ENCODE assay signal across 10 mouse cellular contexts in genomic region chr3:128471111-128471510, GRCm38 (mm10).
DNase-seq lines count a peak whose midpoint lies in the region; ATAC-seq and TF ChIP-seq lines count a peak whose summit lies in the region.
"Had no signal": no experiment of that assay in that cellular context is flagged by ENCODE, and none has a peak within 500 bp of the region (broad histone marks: within the 10 kb centered on the region; RNA-seq: fewer than 3 reads in every experiment).

No protein-coding gene starts in this region.

- no peaks in the 10 kb centered on the region for H3K27me3 ChIP-seq in heart, embryonic 12.5 days (replicated peaks)
- H3K27me3 ChIP-seq in lung, embryonic 14.5 days (ENCODE audit: insufficient read depth, low read length): no peaks in the 10 kb centered on the region
- no peaks in the 10 kb centered on the region for H3K27me3 ChIP-seq in midbrain, postnatal 0 days (ENCODE audit: insufficient read depth, low read length)

- peak; percentile 57 for TF ChIP-seq CTCF in lung, embryonic 14.5 days (IDR thresholded peaks at IDR 0.05; ENCODE audit: low read depth)
- no peak for TF ChIP-seq CTCF in lung, adult 2 months (IDR thresholded peaks at IDR 0.05; ENCODE audit: insufficient read depth, low read length)
- peak; percentile 52 for TF ChIP-seq CTCF in midbrain, postnatal 0 days (IDR thresholded peaks at IDR 0.05)

- no peak for ATAC-seq in heart, embryonic 12.5 days (ENCODE audit: insufficient number of reproducible peaks, low FRiP score)
- no peak for ATAC-seq in lung, embryonic 14.5 days (ENCODE audit: insufficient read depth)
- no peak for ATAC-seq in midbrain, postnatal 0 days (ENCODE audit: low FRiP score)

- H3K9me3 ChIP-seq in heart, embryonic 12.5 days (replicated peaks): no peaks in the 10 kb centered on the region
- H3K9me3 ChIP-seq in lung, embryonic 14.5 days (ENCODE audit: low read depth, low read length): no peaks in the 10 kb centered on the region
- no peaks in the 10 kb centered on the region for H3K9me3 ChIP-seq in midbrain, postnatal 0 days (ENCODE audit: low read length)

- H3K4me1 ChIP-seq in heart, embryonic 12.5 days (replicated peaks): no peaks in the 10 kb centered on the region
- no peaks in the 10 kb centered on the region for H3K4me1 ChIP-seq in lung, embryonic 14.5 days (ENCODE audit: insufficient read depth)
- H3K4me1 ChIP-seq in lung, adult 2 months (ENCODE audit: control insufficient read depth, insufficient read depth, low read length): no peaks in the 10 kb centered on the region
- H3K4me1 ChIP-seq in midbrain, postnatal 0 days (ENCODE audit: insufficient read depth, low read length): no peaks in the 10 kb centered on the region

- H3K9ac ChIP-seq in heart, embryonic 12.5 days: no peak overlapping the region
- H3K9ac ChIP-seq in lung, embryonic 14.5 days: no peak overlapping the region
- H3K9ac ChIP-seq in midbrain, postnatal 0 days (replicated peaks; ENCODE audit: low read length, poor library complexity, severe bottlenecking): no peak overlapping the region

- DNase-seq in heart, adult 18-20 months: peak; percentile 2 to 23
- DNase-seq in lung, embryonic 14.5 days: peak; percentile 60
- no peak for DNase-seq in lung, adult 2 months
- DNase-seq in embryo, embryonic 10 days (ENCODE audit: low spot score): peak; percentile 52
- DNase-seq in midbrain, postnatal 0 days (ENCODE audit: low spot score): peak; percentile 27
- DNase-seq in urinary bladder, adult 2 months (ENCODE audit: low spot score): no peak
- DNase-seq in frontal cortex, postnatal 10 days (ENCODE audit: low spot score in 2 of 2): no peak
- DNase-seq: cerebellum, adult 2 months had no signal

- no peak for TF ChIP-seq POLR2A in lung, adult 2 months (IDR thresholded peaks at IDR 0.05; ENCODE audit: borderline replicate concordance, extremely low read depth, low read depth, low read length)

- H3K27ac ChIP-seq in heart, embryonic 12.5 days (ENCODE audit: poor library complexity, severe bottlenecking): no peak overlapping the region
- no peak overlapping the region for H3K27ac ChIP-seq in lung, embryonic 14.5 days (ENCODE audit: low read depth)
- no peak overlapping the region for H3K27ac ChIP-seq in midbrain, postnatal 0 days (ENCODE audit: low read depth, low read length)

- H3K4me2 ChIP-seq in heart, embryonic 12.5 days: no peak overlapping the region
- H3K4me2 ChIP-seq in lung, embryonic 14.5 days: no peak overlapping the region
- no peak overlapping the region for H3K4me2 ChIP-seq in midbrain, postnatal 0 days (ENCODE audit: low read depth, low read length, poor library complexity, severe bottlenecking)

- WGBS in heart, embryonic 12.5 days: 39% methylated on average over 3 of the region's 3 CpGs
- WGBS in lung, embryonic 14.5 days: 45% methylated on average over 3 of the region's 3 CpGs
- WGBS in lung, adult 2 months: 33% methylated on average over 3 of the region's 3 CpGs
- 44% methylated on average over 3 of the region's 3 CpGs for WGBS in midbrain, postnatal 0 days

- no peaks in the 10 kb centered on the region for H3K36me3 ChIP-seq in heart, embryonic 12.5 days
- H3K36me3 ChIP-seq in lung, embryonic 14.5 days (ENCODE audit: insufficient read depth): no peaks in the 10 kb centered on the region
- H3K36me3 ChIP-seq in midbrain, postnatal 0 days (ENCODE audit: insufficient read depth, low read length): no peaks in the 10 kb centered on the region
- H3K36me3 ChIP-seq: G1E had no signal

- no peak overlapping the region for H3K4me3 ChIP-seq in heart, embryonic 12.5 days
- no peak overlapping the region for H3K4me3 ChIP-seq in lung, embryonic 14.5 days (ENCODE audit: low read depth, low read length)
- no peak overlapping the region for H3K4me3 ChIP-seq in lung, adult 2 months (replicated peaks; ENCODE audit: extremely low read depth, low read depth, low read length)
- no peak overlapping the region for H3K4me3 ChIP-seq in midbrain, postnatal 0 days (ENCODE audit: low read depth, low read length)

Comparison
In these comparisons a context has a peak if more than half of its experiments do, and no peak if none do; other contexts are left out.
1. DNase-seq: peak in heart, adult 18-20 months (2 of 2), lung, embryonic 14.5 days (single experiment), embryo, embryonic 10 days (single experiment) and midbrain, postnatal 0 days (single experiment); none in lung, adult 2 months (single experiment), urinary bladder, adult 2 months (single experiment) and frontal cortex, postnatal 10 days (0 of 2).